Mouse (Mus musculus) embryo, embryonic 11 days (tissue): Measurements from ENCODE around the gene Insig2.
A peak's percentile ranks its signal among the peaks of the same experiment; 100 is the strongest.

Experiments
- DNase-seq: peaks from one replicate; pipeline ENCODE4 v3.0.0-alpha.2; 2015

Insig2 gene

DNA sequence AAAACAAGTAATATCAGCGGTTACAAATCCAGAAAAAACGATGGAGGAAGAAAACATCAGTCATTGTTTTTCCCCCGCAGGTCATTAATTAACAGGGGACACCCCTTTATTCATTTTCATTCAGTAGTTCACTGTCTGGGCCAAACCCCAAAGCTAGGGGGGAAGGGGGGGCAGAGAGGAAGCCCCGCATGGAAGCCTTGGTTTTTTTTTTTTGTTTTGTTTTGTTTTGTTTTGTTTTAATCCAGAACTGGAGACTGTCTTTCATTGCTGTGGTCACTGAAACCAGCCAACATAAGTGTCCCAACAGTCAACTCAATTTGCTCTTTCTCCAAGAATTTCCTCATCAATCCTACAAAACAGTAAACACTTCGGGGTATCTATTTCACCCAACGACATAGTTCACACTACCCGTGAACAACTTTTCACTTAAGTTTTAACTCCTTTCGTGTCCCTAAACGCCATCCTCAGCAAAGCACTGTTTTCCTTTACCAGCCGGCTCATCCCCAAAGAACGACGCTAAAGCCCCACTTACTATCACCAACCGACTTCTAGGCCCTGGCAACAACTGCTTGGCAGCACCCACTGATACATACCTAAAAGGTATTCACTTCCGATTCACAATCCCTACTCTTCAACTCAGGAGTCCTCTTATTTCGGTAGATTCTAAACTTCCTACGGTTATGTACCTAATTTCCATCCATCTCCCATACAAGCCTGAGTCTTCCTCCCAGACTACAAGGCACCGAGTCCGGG is 5.6 kb downstream of the Insig2 start:
- DNase-seq = peak; percentile 2

- no peak for DNase-seq
These were observed 8.9 kb downstream of the Insig2 start for GRCm38 (mm10) chr1:121323501-121323900.

DNA sequence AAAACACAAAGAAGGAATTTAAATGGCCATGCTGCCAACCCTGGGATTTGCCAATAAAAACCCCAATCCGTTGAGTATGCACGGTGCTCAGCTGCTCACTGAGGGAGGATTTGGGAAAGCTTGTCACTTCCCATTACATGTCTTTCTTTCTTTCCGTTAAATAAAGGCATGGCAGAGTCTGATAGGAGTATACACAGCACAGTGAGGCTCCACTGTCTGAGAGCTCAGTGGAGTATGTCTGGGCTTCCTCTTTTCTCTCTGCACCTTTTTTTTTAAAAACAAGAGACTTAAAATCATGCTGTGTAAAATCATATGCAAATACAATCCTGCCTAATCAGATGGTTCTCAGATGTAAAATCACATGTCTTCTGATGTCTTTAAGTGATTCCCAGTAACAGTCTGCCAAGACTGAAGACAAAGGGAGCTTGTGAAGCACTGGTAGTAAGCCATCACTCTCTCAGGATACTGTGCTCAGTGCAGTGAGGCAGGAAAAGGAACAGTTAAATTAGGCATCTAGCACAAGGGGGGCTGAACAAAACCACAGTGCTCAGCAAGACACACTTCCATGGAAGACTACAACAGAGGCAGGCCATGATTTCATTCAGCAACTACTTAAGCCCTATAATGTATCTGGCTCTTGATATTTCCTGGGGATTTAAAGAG is 17.5 kb downstream of the Insig2 start:
- DNase-seq = no peak

DNA sequence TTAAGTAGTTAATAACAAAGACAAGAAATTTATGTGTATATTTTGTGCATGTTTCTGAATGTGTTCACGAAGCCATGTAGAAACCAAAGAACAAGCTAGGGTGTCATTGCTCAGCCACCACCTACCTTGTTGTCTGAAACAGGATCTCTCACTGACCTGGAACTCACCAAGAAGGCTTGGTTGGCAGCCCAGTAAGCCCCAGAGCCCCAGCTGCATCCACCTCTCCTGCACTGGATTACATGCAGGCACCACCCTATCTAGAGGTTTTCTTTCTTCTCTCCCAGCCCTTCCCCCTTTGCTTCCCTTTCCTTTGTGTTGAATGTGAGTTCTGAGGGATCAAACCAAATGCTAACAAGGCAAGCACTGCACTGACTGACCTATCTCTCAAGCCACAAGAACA is 19.2 kb downstream of the Insig2 start:
- DNase-seq = no peak

- no peak for DNase-seq
These were observed 20.1 kb downstream of the Insig2 start for GRCm38 (mm10) chr1:121312326-121312725.

- DNase-seq = no peak
These were observed 35.6 kb downstream of the Insig2 start for GRCm38 (mm10) chr1:121296717-121297255.

- DNase-seq = peak; percentile 7
These were observed 38.8 kb downstream of the Insig2 start for GRCm38 (mm10) chr1:121293571-121293970.

DNA sequence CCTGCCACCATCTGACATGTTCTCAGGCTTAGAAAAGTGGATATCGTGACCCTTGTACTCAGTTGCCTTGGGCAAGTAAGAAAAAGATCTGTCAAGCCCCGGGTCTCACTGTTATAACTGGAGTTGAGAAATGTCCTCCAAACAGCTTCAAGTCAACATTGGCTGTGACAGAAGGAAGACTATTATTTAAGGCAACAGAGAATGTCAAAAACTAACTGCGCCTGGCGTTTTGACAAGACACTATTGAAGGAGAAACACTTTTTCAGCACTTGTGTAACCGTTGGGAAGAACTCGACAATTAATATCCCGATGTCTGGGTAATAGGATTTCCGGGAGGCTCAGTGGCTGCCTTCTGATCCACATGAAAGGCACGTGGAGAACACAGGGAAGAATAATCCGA is 41.5 kb downstream of the Insig2 start:
- DNase-seq = no peak

DNA sequence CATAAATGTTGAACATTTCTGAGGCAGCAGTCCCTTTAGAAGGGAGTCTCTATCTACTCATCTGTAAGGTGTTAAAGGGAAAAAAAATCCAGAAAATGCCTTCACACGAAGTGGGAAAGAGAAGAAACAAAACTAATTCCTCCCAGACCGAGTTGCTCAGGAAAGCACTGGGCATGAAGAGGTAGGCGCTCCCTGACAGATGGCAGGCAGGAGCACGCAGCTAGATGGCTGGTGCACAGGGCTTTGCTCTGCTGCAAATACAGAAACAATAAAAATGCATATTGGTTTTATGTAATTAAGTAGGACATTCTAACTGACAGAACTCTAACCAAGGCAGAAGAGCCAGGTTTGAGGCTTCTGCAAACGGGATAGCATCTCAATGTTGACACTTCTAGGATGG is 42.0 kb downstream of the Insig2 start:
- DNase-seq = no peak

DNA sequence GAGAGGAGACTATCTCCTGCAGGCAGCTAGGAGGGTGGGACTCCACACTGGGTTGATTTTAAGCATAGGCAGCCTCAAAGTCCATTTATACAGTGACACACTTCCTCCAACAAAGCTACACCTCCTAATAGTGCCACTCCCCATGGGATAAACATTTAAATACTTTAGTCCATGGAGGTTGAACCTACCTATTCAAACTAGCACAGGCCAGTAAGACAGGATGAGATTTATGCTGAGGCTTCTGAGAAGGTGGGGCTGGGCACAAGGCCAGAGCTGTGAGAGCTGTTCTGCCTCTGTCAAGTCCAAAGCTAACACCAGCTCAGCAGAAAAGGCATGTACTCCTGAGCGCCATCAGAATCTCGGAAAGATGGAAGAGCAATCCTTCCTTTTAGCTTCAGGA is 48.2 kb downstream of the Insig2 start:
- no peak for DNase-seq

DNA sequence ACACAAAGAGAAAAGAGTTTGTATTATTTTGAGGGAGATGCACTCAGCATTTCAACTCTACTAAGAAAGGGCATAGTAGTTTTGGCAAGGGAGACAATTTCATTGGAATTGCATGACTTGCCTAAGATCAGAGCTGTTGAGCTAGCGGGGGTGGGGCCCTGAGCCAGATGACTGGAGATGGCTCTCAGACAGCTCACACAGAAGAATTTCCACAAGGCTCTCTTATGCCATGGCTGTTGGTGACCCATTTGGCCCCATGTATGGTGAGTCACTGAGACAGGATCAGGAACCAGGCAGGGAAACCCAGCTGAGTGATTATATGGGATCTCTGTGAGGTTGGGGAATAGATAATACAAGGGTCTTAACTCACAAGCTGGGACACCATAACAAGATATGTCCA is 51.9 kb downstream of the Insig2 start:
- DNase-seq = no peak

GRCm38 (mm10) chr1:121278370-121278769 is 54.0 kb downstream of the Insig2 start:
- no peak for DNase-seq

GRCm38 (mm10) chr1:121277466-121277865 is 54.9 kb downstream of the Insig2 start:
- no peak for DNase-seq

DNA sequence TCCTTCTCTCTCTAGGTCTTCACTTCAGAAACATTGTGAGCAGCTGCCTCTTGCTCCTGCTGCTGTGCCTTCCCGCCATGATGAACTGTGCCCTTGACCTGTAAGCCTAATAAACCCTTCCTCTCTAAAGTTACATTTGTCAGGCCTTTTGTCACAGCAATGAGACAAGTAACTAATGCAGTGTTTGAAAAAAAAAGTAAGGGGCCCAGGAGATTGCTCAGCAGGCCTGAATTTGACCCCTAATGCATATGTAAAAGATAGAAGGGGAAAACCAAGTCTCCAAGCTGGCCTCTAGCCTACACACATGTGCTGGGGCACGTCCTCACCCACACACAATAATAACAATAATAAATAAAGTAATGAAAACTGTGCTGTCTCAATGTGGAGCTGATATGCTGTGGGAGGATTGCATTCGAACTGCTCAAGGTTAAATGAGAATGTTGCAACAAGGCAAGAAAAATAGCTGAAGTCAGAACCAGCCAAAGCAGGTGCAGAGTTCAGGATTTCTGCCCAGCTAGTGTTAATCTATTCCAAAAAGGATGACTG is 56.4 kb downstream of the Insig2 start:
- DNase-seq = no peak

DNA sequence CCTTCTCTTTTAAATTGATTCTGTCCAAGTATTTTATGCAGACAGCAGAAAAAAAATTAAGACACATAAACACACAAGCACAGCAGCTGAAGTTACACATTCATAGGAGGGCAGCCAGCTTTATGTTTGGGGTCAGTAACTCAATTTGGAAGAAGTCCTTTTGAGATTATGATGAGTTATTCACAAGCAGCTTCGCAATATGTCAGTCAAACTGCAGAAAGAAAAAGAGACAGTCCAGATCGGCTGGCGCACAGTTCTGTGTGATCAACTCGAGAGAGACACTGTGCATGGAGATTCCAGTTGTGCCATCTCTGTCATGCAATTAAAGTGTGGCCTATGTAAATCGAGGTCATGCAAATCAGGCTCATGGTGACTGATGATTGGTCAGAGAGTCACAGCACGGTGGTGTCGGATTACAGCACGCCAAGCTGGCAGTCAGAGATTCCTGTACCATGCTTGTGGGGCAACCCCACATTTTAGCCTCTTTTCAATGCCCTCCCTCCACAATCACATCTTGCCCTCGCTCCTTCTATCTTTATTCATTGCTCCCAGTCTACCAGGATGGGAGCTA is 72.1 kb downstream of the Insig2 start:
- peak; percentile 17 for DNase-seq
